Mouse (Mus musculus) megakaryocyte progenitor cell, adult 5-6 weeks (primary cell): ENCODE measurements around the gene Bri3. TPM values are rescaled to one million over a fixed set of nuclear protein-coding genes. Genes with fewer than 3 reads are reported as not detected.
"Not testable (repeated sequence)": the region's sequence is repeated elsewhere in the genome, so short reads cannot be mapped to it uniquely, and the experiment has no call there.

Experiments used
- ATAC-seq: replicated peaks from 2 replicates; pipeline ENCODE4 v1.8.0; 2016; ENCODE audit warnings: mild to moderate bottlenecking, moderate TSS enrichment, inconsistent platforms; ENCODE audit not compliant: poor library complexity
- total RNA-seq, 2 experiments: library from RNA; stranded (forward) in 1 of 2; stranded (reverse) in 1 of 2; fragments of 157-497, 149-512 nt in 1 of 2; fragments of 200-1000 nt in 1 of 2; gene quantifications; 2 replicates each; pipeline versions ENCODE4 v1.2.3 to v1.2.4; 2015 to 2017

Bri3 gene
- total RNA-seq, 2 experiments from 2014 or later: 15.5 to 25.6 TPM

- 0 out of 2 replicates have a peak, but pooled peaks have one; percentile 33 for ATAC-seq
These were observed 45.7 kb downstream of the Bri3 start for GRCm38 (mm10) chr5:144289769-144290440.

GRCm38 (mm10) chr5:144294908-144295307 lies 50.7 kb downstream of the Bri3 start:
- ATAC-seq: peak; percentile 97

- ATAC-seq: no peak
These were observed 51.1 kb downstream of the Bri3 start for GRCm38 (mm10) chr5:144295357-144295756.

GRCm38 (mm10) chr5:144296090-144296604 lies 51.9 kb downstream of the Bri3 start:
- ATAC-seq: no peak

DNA sequence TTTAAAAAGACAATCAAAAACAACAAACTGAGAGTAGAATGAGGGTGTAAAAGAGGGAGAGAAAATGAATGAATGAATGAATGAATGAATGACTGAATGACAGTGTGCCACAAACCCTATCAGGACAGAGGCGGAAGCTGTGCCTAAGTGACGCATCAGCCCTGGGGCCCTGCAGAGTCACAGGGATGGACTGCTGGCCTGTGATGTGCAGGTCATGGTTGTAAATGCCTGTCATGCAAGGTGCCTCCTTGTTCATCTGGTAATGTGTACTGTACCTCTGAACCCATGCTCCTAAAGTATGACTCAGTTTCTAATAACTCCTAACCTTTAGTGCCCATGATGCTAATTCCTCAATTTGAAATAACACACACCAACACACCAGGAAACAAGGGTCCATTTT lies 58.8 kb downstream of the Bri3 start:
- no peak for ATAC-seq

GRCm38 (mm10) chr5:144308929-144309328 lies 64.7 kb downstream of the Bri3 start:
- no peak for ATAC-seq

GRCm38 (mm10) chr5:144312183-144312582 lies 67.9 kb downstream of the Bri3 start:
- peak; percentile 72 for ATAC-seq

DNA sequence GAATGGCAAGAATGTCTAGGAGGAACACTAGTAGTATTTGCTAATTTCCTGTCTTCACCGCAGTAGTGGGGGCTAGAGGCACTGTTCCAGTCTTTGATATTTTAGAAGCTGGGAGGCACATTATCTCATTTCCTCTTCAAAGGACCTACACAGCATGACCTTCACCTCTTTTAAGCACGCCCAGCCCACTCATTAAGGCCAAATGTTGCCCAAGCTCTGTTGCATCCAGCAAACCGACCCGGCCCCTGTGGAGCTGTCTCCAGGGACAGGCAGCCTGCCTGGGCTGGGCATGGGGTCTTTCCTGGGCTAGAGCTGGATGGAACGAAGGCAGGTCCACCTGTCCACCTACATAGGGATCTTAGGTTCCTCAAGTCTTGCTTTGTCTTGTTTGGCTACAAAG lies 69.1 kb downstream of the Bri3 start:
- peak; percentile 84 for ATAC-seq

DNA sequence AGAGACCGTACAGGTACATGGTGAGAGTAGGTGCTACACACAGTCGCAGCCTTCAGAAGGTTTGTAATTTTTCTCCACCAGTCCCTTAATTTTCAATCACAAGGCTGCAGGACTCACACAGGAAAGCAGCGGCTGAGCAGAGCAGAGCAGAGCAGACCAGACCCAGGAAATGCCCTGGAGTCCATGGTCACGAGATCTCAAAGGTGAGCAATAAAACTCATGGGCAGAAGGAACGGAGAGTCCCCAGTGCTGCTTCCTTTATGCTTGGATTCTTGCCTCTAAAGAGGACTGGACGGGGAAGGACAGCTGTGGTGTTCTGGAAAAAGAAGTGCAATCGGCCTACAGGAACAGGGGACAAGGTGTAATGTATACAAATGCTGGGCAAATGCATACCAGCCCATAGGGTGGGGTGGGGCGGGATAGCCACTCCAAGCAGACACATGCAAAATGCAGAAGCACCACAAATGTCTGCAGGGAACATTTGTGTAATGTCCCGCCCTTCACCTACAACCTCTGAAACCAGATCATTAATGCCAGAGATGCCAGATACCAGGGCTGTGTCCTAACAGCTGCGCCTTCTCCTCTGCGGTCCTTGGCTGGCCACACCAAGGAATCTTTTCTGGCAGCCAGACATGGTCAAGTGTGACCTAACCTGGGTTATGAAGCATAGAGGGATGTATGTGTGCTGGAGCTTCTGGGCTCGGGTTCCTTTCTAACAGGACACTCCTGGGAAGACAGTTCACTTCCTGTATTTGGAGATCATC lies 70.7 kb downstream of the Bri3 start:
- no peak for ATAC-seq

- no peak for ATAC-seq
These were observed 72.2 kb downstream of the Bri3 start for GRCm38 (mm10) chr5:144316442-144316841.

GRCm38 (mm10) chr5:144317426-144317825 lies 73.2 kb downstream of the Bri3 start:
- ATAC-seq: no peak

DNA sequence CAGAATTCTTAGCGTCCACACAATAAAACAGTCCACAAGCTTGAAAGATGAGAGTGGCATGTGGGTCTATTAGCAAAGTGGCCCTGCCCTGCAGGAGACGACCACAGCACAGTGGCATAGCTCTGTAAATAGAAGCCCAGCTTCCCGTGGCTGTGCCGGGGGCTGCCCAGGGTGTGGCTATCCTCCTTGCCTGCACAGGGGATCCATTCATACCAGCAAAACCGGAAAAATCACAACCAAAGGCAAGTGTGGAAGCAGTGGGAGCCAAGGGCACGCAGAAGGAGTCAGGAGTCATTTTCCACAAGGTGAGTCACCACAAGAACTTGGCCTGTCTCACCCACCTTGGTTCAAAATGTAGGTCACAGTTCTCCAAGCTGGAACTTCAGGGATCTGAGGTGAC lies 74.0 kb downstream of the Bri3 start:
- no peak for ATAC-seq

- no peak for ATAC-seq
These were observed 77.4 kb downstream of the Bri3 start for GRCm38 (mm10) chr5:144321681-144322080.

DNA sequence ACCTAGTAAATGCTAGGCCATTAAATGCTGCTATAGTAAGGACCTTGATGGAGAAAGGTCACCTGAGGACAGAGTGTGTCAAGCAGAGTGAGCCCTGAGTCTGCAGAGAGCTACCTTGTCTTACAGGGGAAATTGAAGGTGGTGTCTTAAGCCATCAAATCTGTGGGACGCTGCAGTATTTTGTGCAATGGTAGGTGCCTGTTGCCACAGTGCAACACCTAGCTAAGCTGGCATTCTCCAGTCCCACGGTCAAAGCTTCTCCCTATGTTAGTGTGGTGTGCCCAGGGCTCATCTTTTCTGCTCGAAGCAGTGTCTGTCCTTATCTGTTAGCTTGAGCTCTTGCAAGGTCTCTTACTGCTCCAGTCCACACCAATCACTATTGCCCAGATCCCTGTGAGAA lies 78.5 kb downstream of the Bri3 start:
- no peak for ATAC-seq

GRCm38 (mm10) chr5:144334010-144334409 lies 89.8 kb downstream of the Bri3 start:
- ATAC-seq: no peak

GRCm38 (mm10) chr5:144335357-144335756 lies 91.1 kb downstream of the Bri3 start:
- not testable (repeated sequence) for ATAC-seq

DNA sequence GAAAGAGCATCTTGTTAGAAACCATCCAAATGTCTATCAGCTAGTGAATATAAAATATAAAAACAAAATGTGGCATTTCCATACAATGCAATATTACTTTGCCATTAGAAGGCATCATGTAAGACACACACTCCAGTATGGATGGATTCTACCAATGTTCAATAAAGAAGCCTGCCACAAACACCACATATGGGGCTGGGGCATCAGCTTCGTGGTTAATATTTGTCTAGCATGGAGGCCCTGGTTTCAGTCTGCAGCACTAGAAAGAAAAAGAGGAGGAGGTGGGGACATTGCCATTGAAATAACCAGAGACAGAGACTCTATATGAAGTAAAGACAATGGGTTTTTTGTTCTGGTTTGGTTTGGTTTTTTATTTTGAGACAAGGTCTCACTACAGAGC lies 94.5 kb downstream of the Bri3 start:
- ATAC-seq: no peak

GRCm38 (mm10) chr5:144341085-144341484 lies 96.8 kb downstream of the Bri3 start:
- no peak for ATAC-seq

DNA sequence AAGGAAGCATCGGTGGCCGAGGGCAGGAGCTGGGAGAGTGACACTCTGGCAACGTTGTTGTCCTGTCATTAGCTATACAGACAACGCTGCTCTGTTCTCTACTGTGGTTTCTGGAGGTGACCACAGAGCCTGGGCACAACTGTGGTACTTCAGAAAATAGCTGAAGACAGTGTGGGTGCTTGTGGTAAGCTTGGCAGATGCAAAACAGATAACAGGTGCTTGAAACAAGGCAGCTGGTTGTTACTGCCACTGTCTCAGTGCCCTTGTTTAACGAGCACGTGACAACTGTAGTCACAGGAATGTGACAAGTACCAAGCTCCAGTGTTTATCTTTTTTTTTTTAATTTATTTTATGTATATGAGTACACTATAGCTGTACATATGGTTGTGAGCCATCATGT lies 100.4 kb downstream of the Bri3 start:
- ATAC-seq: 0 out of 2 replicates have a peak, but pooled peaks have one; percentile 17

- ATAC-seq: no peak
These were observed 106.9 kb downstream of the Bri3 start for GRCm38 (mm10) chr5:144351185-144351584.

DNA sequence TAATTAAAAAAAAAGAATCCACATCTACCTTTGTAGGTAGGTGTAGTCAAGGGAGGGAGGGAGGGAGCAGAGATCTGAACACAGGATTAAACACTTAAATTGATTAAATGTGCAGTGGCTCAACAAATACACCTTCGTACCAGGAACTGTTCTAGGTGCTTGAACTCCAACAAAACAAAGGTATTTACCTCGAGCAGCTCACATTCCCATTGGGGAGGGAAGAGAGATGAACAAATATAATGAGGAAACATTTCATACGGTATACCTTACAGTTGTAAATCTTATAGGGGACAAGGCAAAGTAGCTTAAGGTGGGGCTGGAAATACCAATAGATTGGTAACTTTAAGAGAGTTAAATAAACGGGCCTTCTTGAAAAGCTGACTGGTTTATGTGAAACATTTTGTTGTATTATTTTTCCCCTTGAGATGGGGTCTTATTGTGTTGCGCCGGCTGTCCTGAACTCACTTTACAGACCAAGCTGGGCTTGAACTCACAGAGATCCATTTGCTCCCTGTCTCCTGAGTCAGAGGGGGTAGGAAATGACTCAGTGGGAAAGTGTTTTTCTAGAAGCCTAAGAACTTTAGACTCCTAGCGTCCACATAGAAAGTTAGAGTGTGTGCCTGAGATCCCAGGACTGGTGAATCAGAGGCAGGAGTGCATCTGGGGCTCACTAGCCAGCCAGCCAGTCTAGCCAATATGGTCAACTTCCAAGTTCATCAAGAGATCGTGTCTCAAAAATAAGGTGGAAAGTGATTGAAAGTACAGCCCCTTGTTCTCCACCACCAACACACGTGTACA lies 108.2 kb downstream of the Bri3 start:
- ATAC-seq: no peak
